Mouse (Mus musculus) T-helper 2 cell (primary cell): ENCODE data around the gene Trhr2.

Source experiments
- in situ Hi-C: fragments of 300-600 bp; cut with MboI, MseI; formaldehyde crosslinking; loops from one replicate; pipeline ENCODE4 v1.15.1; 2025; ENCODE audit warnings: high pct_unique_total_duplicates

The Trhr2 gene

GRCm38 (mm10) chr8:122307836-122308235 is 52.7 kb downstream of the Trhr2 start:
- in situ Hi-C loops: no loop called here
